Mouse (Mus musculus) spleen, adult 2 months (tissue): Measurements from ENCODE around the gene Stx4a.

ENCODE experiments used
- CTCF ChIP-seq: fragments of 200-500 bp; IDR thresholded peaks from 2 replicates; pipeline ENCODE4 v1.5.1; 2011; ENCODE audit warnings: mild to moderate bottlenecking, inconsistent platforms; ENCODE audit not compliant: insufficient read depth, insufficient read length, insufficient replicate concordance; ENCODE audit errors: extremely low read depth
- POLR2A ChIP-seq: fragments of 200-500 bp; IDR thresholded peaks from 2 replicates; pipeline ENCODE4 v1.6.1; 2011; ENCODE audit warnings: low read depth, low read length, inconsistent platforms

- no peak for TF ChIP-seq CTCF
- TF ChIP-seq POLR2A, result no peak
These were observed 66.7 kb downstream of the Stx4a start, which contains the start of gene Prss53 for GRCm38 (mm10) chr7:127890798-127891197.
